Mouse (Mus musculus) C2C12 (cell line): Measurements from ENCODE around the gene Ankrd52. TPM values are rescaled to one million over a fixed set of nuclear protein-coding genes. Genes with fewer than 3 reads are reported as not detected.

Source experiments
- H3K27me3 ChIP-seq: one replicate; pipeline ENCODE4 v1.6.1; 2011; ENCODE audit not compliant: control insufficient read depth, insufficient read depth, insufficient read length
- H3K36me3 ChIP-seq: one replicate; pipeline ENCODE4 v1.6.1; 2011; ENCODE audit not compliant: control insufficient read depth, insufficient read depth
- H3K4me3 ChIP-seq: one replicate; pipeline ENCODE4 v1.5.1; 2011; ENCODE audit warnings: mild to moderate bottlenecking, control low read depth; ENCODE audit not compliant: poor library complexity, insufficient read depth, severe bottlenecking
- H3K79me2 ChIP-seq: one replicate; pipeline ENCODE4 v1.6.1; 2011; ENCODE audit not compliant: control insufficient read depth, insufficient read depth
- H3K79me3 ChIP-seq: one replicate; pipeline ENCODE4 v1.6.1; 2011; ENCODE audit warnings: low read depth, control low read depth
- H3ac ChIP-seq: one replicate; pipeline ENCODE3; 2011; ENCODE audit warnings: low read depth; ENCODE audit not compliant: control insufficient read depth, insufficient read length
- CEBPB ChIP-seq: IDR thresholded peaks from one replicate; pipeline ENCODE4 v1.6.1; 2011; ENCODE audit warnings: low read depth, mild to moderate bottlenecking, control low read depth, moderate library complexity
- CTCF ChIP-seq: IDR thresholded peaks from one replicate; pipeline ENCODE4 v1.5.1; 2011; ENCODE audit not compliant: control insufficient read depth, insufficient read depth, insufficient read length
- FOSL1 ChIP-seq: IDR thresholded peaks from one replicate; pipeline ENCODE4 v1.8.0; 2011; ENCODE audit warnings: mild to moderate bottlenecking, low read length; ENCODE audit not compliant: poor library complexity, insufficient read depth, severe bottlenecking
- MAX ChIP-seq: IDR thresholded peaks from one replicate; pipeline ENCODE4 v1.6.1; 2011; ENCODE audit warnings: mild to moderate bottlenecking, control low read depth
- MYOD1 ChIP-seq: IDR thresholded peaks from one replicate; pipeline ENCODE4 v1.6.1; 2011; ENCODE audit warnings: low read depth; ENCODE audit not compliant: control insufficient read depth, insufficient read length
- MYOG ChIP-seq: IDR thresholded peaks from one replicate; pipeline ENCODE4 v1.6.1; 2011; ENCODE audit not compliant: control insufficient read depth, insufficient read length; ENCODE audit errors: extremely low read depth
- USF1 ChIP-seq: IDR thresholded peaks from one replicate; pipeline ENCODE4 v1.6.1; 2011; ENCODE audit warnings: low read depth, mild to moderate bottlenecking, control low read depth, moderate library complexity
- polyA plus RNA-seq: library from polyadenylated mRNA; unstranded; fragments of >200 nt; fragmentation: generic; extraction: Trizol; gene quantifications from one replicate; pipeline ENCODE4 v1.2.1, GENCODE M21; 2012; ENCODE audit warnings: missing spikeins

Gene Ankrd52
- polyA plus RNA-seq, 1 experiment = 35.9 TPM

- Histone ChIP-seq H3K36me3 (peaks cover 17% of the 10 kb centered on the region), H3K4me3 (no peak overlapping the region), H3K79me2 (no peaks in the 10 kb centered on the region), H3K79me3 (no peaks in the 10 kb centered on the region), H3K27me3 (no peaks in the 10 kb centered on the region), H3ac (no peak overlapping the region)
- TF ChIP-seq MAX (no peak), MYOD1 (no peak), USF1 (no peak), FOSL1 (no peak), MYOG (no peak), CEBPB (no peak), CTCF (no peak)
Observed at GRCm38 (mm10) chr10:128400338-128400737, 23.4 kb downstream of the Ankrd52 start.

GRCm38 (mm10) chr10:128401056-128401455, 24.1 kb downstream of the Ankrd52 start, which contains the start of gene Slc39a5:
Gene Slc39a5 (minus strand): TSS chr10:128401229.
- Histone ChIP-seq H3K79me3 (no peaks in the 10 kb centered on the region), H3K79me2 (no peaks in the 10 kb centered on the region), H3K27me3 (no peaks in the 10 kb centered on the region), H3K36me3 (peaks cover 15% of the 10 kb centered on the region), H3K4me3 (no peak within 1 kb of the TSS), H3ac (no peak within 1 kb of the TSS)
- TF ChIP-seq MYOD1 = no peak
- no peak for TF ChIP-seq CEBPB
- TF ChIP-seq FOSL1 = no peak
- TF ChIP-seq USF1 = no peak
- no peak for TF ChIP-seq CTCF
- TF ChIP-seq MAX = no peak
- no peak for TF ChIP-seq MYOG

GRCm38 (mm10) chr10:128401638-128402037, 24.7 kb downstream of the Ankrd52 start:
- no peak for TF ChIP-seq MYOG
- no peak for TF ChIP-seq USF1
- TF ChIP-seq MAX = no peak
- TF ChIP-seq FOSL1 = no peak
- no peak for TF ChIP-seq CTCF
- no peak for TF ChIP-seq CEBPB
- TF ChIP-seq MYOD1 = no peak
- H3ac ChIP-seq = no peak overlapping the region

GRCm38 (mm10) chr10:128403931-128404330, 27.0 kb downstream of the Ankrd52 start:
- Histone ChIP-seq H3K4me3 (no peak overlapping the region), H3ac (no peak overlapping the region), H3K79me2 (peaks cover 11% of the 10 kb centered on the region), H3K79me3 (no peaks in the 10 kb centered on the region), H3K27me3 (no peaks in the 10 kb centered on the region), H3K36me3 (peaks cover 24% of the 10 kb centered on the region)
- TF ChIP-seq MYOD1 (no peak), FOSL1 (no peak), CTCF (no peak), MYOG (no peak), CEBPB (no peak), USF1 (no peak), MAX (no peak)

More at GRCm38 (mm10) chr10:128401638-128402037, 24.7 kb downstream of the Ankrd52 start:
- H3K79me3 ChIP-seq = no peaks in the 10 kb centered on the region
- no peaks in the 10 kb centered on the region for H3K79me2 ChIP-seq
- H3K4me3 ChIP-seq = no peak overlapping the region
- H3K36me3 ChIP-seq = peaks cover 16% of the 10 kb centered on the region
- no peaks in the 10 kb centered on the region for H3K27me3 ChIP-seq

- Histone ChIP-seq H3ac (peak overlapping the region; percentile 79), H3K36me3 (peaks cover 31% of the 10 kb centered on the region), H3K27me3 (no peaks in the 10 kb centered on the region), H3K4me3 (peak overlapping the region; percentile 84), H3K79me3 (peaks cover 22% of the 10 kb centered on the region), H3K79me2 (peaks cover 47% of the 10 kb centered on the region)
- no peak for TF ChIP-seq CEBPB
- no peak for TF ChIP-seq MYOG
- TF ChIP-seq FOSL1 = no peak
- no peak for TF ChIP-seq USF1
- no peak for TF ChIP-seq MYOD1
- TF ChIP-seq CTCF = no peak
- TF ChIP-seq MAX = no peak
Observed at GRCm38 (mm10) chr10:128408591-128409535, 31.9 kb downstream of the Ankrd52 start.
